Mouse (Mus musculus) heart, adult 11 months (tissue): ENCODE measurements around the gene Il1r1.

Experiments
- DNase-seq: peaks from one replicate; pipeline ENCODE4 v3.0.0; 2022

Gene Il1r1

DNA sequence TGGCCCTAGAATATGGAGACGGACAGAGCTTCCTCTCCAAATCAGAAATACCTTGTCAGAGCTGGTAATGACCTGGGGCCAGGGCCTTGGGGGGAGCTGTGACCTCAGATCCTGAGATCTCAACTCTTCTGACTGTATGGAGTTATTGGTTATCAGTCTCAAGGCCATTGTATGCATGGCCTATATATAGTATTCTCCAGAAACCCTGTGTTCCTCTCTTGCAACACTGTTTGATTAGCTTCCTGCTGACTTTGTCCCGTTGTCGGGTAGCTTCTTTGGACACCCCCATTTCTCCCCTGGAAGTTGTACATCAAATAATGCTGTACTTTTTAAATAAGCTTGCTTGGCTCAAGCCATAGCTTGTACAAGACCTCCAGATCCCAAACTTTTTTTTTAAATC, 97.7 kb downstream of the Il1r1 start:
- no peak for DNase-seq

DNA sequence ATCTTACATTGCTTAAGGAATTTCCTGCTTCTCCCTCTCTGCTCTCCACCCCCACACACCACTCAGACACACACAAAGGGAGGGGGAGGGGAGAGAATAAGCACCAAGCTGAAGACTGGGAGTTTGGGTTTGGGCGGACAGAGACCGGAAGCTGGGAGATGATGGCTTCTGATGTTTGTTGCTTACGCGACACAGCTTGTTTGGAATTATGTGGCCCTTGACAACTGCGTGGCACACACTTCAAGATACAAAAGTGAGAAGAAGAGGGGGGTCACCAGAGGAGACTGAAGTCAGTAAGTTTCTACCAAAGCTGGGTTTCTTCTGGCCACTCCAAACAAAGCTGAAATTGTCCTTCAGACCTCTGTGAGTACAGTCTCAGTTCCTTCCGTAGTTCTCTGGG, 99.6 kb downstream of the Il1r1 start, which contains the start of gene Il1rl2:
Il1rl2 (plus strand) TSS at position 154 of the 400 bp plus-strand sequence.
- peak; percentile 94 for DNase-seq

DNA sequence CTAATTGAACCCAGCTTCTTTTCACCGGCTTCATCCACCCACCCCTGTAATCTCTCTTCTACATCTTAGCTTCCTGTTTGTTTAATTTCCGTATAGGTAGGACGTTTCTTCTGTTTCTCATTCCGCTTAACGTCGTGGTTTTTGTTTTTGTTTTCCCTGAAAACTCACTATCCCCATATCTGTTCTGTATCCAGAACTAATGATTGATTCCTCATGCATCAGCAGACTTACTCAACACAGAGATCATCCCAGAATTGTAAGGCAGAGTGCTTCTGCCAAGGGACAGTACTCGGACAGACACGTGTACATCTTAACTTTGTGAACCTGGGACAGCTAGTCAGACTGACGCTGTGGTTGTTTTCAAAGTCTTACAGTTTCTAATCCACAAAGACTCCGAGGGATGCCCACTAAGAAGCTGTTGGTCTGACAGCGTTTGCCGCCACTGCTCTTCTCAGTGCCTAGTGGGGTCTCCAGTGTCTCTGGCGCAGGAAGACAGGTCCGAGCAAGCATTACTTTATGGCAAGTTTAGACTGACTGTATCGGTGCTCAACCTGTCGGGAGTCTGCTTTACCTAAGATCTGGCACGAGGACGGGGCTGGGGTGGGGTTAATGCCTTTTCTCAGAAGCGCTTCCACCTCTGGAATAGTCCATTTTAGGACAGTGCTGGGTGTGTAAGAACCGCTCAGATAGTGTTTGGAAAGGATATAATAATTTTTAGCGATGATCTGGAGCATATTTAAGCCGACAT, 100.2 kb downstream of the Il1r1 start:
- peak; percentile 84 for DNase-seq

DNA sequence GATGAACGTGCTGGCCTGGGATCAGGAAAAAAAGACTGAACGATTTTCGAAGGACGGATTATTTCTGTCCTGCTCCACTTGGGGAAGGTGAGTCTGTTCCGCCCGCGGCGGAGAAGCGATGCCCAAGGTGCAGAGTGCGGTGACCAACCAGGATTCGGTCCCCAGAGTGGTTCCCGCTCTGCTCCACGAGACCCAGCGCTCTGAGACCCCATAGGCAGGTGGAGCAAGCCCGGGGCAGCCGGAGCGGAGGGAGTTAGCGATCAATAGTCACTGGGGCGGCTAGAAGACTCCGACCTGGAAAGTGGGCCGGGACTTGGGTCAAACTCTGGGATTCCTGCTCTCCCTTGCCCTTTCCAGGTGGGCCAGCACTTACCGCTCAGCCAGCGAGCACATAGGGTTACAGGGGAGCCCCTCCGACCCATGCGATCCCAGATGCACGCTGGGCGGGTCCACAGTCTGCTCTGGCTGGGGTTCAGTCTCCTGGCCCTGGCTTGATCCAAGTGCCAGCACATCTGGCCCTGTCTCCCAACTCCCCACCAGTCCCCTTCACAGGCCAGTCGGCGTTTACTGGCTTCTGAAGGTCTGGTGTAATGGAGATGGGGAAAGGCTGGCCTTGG, 100.9 kb downstream of the Il1r1 start:
- peak; percentile 86 for DNase-seq

DNA sequence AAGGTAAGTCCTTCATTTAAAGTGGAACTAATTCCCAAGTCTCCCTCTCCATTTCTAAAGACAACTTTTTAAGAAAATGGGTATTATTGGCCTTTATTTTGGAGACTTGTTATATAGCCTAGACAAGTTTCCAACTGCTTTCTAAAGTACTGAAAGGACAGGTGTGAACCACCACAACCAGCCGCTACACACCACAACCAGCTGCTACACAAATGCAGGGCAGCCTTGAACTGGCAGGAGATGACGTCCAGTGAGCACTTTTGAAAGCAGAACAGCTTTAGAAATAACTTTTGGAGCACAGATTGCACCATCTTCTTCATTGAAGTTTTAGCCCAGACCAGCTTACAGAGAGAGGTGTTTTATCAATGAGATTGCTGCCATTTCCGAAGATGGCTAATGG, 102.7 kb downstream of the Il1r1 start:
- DNase-seq: no peak

DNA sequence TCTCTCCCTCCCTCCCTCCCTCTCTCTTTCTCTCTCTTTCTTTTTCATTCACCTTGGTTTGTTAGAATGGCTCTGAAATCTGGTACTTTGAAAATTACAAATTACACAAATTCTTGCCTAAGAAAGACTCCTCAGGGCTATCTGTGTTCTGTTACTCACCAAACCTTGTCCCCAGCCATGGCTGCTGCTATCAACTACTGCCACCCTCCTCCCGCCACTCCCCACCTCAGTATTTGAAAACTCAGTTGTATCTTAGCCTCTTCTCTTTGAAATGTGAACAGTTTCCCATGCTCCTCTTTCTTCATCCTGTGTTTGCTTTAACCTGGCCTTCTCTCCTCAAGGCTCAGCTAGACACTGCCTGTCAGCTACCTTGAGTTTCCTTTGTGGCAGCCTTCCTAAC, 104.6 kb downstream of the Il1r1 start:
- DNase-seq: no peak

DNA sequence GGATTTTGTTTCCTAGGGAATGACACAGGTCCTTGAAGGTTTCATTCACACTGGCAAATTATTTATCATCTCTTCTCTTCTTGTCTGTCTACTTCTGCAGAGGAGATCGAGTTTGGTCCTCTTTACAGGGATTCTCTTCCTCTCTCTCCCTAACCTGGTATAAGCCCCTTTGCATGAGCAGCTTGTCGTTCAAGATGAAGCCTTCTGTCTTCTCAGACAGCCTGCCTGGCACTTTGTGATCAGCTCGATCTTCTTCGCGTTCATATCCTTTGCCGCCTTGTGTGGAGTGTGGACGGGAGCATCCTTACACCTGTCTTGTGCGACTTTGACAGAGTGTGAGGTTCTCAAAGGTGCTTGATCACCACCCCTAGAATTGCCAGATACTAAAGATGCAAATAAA, 105.3 kb downstream of the Il1r1 start:
- DNase-seq: peak; percentile 66

DNA sequence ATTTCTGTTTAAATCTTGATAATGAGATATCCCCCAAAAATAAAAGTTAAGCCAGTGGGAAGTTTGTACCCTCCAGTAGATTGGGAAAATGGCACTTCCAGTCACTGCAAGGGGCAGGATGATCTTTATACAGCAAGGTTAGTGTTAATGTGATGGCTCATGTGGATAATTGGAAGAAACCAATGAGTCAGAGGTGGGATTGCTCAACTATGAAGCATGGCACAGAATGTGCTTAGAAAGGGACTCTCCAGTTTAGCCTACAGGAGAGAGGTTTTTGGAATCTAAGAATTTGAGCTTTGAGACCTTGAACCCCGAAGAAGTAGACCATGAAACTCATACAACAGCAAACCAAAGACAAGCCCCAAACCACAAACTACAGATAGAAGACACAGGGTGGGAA, 114.5 kb downstream of the Il1r1 start:
- DNase-seq: no peak

DNA sequence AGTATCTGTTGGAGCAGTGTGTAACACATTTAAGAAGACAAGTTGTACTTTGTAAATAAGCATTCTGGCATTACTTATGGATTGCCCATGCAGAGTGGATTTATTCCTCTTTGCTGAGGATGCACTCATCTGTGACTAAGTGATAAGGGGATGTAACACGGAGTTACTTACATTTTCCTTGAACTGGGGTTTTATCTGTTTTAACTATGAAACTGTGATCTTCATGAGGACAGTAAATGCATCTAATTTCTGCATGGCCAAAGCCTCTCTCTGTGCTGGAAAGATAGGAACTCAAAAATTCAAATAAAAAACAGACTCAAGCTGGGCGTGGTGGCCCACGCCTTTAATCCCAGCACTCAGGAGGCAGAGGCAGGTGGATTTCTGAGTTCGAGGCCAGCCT, 115.2 kb downstream of the Il1r1 start:
- DNase-seq: no peak

DNA sequence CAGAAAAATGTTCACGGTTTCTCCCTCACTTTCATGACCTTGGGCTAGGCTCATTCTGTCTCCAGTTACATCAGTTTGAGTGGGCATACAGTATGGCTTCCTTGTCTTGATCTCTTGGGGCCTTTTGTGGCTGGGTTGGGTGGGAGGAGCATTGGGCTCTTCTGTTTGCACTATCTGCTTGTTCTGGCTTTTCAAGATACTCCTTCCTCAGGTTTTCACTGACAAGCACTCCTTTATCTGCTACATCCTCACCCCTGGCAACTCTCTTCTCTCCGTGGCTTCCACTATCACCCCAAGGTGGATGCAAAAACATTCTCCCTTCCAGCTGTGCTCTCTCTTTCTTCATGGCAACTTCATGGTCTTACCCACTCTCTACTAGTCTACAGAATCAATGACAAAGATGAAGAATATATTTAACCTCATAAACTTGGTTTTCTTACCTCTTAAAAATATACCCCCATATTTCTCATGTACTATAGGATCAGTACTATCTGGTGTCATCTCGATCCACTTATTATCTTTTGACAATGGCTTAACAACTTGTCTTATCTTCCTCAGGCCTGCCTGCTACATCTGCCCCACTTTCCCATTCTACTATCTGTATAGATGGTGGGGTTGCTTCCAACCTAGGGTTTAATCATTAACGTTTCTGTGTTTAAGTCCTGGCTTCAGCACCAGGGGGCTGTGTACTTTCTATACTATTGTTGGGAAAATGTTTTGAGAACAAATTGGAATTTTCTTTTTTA, 127.5 kb downstream of the Il1r1 start:
- peak; percentile 37 for DNase-seq

DNA sequence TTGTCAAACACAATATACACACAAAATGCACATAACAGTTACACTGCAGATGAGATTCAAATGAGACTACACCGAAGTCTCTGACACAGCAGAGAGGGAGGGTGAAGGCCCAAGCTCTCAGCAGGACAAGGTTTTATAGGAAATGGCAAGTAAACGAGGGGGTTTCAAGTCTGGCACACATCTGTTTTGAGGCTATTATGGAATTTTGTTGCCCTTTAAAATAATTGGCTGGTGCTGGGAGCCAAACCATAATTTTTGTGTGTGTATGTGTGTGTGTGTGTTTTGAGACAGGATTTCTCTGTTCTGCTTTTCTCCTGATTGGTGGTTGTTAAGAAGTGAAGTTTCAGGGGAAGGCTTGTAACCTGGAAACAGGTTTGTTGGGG, 128.0 kb downstream of the Il1r1 start:
- no peak for DNase-seq

DNA sequence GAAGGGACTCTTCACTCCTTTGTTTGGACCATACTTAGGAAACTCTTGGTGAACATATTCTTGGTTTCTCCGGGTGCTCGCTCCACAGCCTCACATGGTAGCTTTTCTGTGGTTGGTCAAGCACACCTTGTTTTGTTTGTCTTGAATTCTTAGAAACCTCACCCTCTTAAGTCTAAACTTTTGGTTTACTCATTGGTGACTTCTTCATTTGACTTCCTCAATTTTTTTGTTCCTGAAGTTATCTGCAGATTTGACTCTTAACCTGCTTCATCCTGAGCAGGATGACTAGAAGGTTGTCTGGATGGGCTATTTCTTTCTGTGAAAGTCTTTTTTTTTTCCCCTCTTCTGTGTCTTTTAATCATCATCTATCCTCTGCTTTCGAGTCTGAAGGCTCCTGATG, 129.8 kb downstream of the Il1r1 start:
- DNase-seq: peak; percentile 62

DNA sequence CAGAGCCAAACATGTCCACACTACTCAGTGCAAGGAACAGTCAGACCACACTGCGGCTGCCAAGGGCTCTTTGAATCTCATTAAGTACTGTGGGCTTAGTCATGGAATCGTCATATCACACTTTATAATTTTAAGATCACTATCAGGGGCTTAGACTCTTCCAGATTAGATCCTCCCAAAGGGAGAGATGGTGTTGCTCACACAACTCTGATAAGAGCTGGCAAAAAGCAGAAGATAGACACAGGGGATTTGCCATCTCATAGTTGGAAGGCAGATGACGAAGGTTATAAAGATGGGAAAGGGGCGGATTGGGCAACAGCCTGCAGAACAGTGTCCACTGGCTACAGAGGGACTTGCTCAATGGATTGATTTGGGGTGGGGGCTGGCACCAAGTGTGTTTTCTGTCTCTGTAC, 130.6 kb downstream of the Il1r1 start:
- DNase-seq: peak; percentile 92

DNA sequence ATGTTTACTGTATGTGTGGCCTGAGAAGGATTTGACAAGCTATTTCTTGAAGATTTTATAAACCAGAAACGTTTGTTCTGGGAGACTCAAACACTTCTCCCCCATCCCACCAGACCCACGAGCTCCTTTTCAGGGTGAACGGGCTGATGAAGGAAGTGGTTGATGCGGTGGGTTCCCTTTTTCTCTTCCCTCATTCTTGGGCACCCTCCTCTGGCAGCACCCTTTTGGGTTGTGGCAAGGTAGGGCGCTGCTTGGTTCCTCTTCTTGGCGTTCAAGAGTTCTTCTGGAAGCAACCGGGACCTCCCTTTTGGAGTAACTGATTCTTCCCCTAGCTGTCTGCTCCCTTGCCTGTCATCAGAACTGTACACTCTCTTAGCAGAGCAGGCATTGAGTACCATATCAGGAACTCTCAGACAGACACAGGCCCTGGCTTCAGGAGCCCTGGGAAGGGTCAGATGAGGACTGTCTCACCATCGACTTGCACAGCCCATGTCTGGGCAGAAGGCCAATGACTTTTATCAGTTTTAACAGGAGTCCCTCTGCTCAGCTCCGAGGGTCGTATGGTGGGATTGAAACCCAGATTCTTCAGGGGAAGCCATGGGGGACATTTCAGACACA, 131.1 kb downstream of the Il1r1 start:
- DNase-seq: peak; percentile 93

DNA sequence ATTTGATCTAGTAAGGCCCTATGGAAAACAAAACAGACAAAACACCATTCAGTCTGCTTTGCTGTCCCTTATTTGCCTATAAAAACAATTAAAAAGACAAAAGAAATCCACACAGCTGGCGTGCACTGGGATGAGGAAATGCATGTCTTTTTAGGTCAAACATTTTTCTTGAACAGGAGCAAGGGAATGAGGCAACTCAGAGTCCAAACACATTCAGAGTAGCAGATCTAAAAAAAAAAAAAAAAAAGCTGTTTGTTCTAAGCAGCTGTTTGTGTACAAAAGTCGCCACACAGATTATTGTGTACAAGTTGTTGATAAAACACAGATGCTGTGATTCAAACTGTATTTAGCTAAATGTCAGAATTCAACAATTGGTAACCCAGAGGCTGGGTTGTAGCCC, 133.0 kb downstream of the Il1r1 start:
- DNase-seq: peak; percentile 85

DNA sequence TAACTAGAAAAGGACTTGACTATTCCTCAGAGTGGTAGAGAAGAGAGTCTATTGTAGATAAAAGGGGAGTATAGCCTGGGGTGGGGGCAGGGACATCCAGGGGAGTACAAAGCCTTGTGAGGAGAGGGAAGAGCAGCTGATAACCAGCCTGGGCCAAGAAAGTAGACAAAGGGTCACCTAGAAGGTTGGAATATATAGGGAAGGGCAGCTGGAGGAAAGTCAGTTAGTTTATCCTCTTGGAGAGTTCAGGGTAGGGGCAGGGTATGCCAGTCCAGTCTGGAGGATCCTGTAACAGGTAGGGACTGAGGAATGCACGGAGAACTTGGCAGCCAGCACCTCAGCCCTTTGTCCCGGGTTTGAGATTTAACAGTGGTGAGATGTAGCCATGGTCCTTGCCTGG, 133.5 kb downstream of the Il1r1 start:
- peak; percentile 91 for DNase-seq

DNA sequence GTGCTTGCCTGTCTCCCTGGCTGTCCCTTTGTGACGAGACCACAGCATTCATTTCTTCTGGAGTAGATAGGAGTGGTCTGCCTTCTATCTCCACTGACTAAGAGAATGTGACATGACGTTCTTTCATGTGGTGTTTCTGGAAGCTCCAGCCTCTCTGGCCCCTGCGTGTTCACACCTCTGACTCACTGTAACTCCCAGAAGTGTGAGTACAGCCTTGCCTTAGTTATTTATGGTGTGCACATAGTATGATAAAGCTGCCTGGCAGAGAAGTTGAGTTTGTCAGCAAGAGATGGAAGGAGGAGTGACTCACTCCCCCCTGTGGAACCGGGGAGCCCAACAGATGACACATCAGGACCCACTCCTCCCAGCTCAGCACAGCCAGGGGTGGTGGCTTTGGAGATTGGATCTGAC, 133.9 kb downstream of the Il1r1 start:
- peak; percentile 96 for DNase-seq

DNA sequence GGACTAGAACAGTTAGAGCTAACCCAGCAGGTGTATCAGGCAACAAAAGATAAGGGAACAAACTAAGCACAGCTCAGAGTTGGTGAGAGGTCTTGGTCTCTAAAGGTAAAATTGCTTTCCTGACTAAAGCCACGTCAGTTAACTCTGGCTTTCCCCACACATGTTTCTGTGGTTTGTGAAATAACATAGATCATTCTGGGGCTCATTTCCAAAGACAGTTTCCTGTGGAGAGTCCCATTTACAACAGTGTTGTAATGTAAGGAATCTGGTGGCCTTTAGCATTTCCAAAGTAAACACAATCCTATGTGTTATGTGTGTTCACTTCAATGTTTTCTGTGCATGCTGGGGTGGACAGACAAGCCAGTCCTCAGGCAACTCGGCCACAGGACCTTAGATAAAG, 134.9 kb downstream of the Il1r1 start:
- peak; percentile 27 for DNase-seq

DNA sequence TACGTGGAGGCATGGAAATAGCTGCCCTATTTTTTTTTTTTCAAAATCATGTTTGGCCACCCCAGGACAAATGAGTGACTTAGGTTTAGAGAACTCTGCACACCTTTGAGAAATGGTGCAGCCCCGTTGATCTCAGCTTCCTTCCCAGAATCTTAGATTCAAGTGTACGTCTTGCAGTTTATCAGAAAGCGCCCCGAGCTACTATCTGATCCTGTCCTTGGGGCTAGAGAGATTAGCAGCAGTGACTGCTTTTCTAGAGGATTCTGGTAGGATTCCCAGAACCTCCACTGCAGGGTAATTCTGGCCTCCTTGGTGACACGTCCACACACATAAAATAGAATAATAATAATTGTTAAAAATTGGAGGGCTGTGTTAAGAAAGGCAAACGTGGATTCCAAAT, 136.1 kb downstream of the Il1r1 start:
- DNase-seq: peak; percentile 51

DNA sequence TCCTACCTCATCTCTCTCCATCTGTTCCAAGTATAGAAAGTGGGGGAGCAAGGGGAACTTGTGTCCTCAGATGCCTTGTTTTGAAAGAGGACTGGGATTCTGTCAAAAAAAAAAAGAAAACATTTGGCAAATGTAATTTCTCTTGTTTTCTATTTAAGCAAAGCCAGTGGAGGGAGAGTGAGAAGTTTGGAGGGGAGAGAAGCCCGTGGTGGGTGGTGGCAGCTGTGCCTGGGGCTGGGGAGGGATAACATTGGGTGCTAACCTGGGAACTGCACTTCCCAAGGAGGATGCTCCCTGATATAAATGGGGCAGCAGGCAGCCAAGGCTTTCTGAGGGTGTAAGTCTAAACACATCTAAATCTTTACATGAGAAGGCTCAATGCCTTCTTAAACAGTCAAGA, 136.7 kb downstream of the Il1r1 start:
- DNase-seq: peak; percentile 92

DNA sequence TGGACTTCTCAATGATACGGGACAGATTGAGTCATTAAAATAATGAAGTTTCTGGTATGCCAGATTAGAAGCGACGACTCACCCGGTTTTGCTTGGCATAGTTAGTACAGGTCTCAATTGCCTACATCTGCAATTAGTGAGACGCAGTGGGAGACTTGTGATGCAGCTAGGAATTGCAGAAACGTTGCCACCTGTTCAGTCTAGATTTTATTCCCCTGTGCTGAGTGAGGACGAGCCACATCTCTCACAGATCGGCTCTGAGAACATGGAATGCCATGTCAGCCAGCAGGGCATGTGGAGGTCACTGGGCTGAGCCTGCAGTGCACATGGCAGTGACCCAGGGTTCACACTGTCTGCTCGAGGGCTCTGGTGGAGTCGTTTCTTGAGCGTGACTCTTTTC, 137.9 kb downstream of the Il1r1 start:
- peak; percentile 71 for DNase-seq
